Mouse (Mus musculus): ENCODE results near the gene Ehbp1l1. TPM values are rescaled to one million over a fixed set of nuclear protein-coding genes. Genes with fewer than 3 reads are reported as not detected.

The Ehbp1l1 gene
- polyA plus RNA-seq, 1 experiment, result 73.8 TPM

DNA sequence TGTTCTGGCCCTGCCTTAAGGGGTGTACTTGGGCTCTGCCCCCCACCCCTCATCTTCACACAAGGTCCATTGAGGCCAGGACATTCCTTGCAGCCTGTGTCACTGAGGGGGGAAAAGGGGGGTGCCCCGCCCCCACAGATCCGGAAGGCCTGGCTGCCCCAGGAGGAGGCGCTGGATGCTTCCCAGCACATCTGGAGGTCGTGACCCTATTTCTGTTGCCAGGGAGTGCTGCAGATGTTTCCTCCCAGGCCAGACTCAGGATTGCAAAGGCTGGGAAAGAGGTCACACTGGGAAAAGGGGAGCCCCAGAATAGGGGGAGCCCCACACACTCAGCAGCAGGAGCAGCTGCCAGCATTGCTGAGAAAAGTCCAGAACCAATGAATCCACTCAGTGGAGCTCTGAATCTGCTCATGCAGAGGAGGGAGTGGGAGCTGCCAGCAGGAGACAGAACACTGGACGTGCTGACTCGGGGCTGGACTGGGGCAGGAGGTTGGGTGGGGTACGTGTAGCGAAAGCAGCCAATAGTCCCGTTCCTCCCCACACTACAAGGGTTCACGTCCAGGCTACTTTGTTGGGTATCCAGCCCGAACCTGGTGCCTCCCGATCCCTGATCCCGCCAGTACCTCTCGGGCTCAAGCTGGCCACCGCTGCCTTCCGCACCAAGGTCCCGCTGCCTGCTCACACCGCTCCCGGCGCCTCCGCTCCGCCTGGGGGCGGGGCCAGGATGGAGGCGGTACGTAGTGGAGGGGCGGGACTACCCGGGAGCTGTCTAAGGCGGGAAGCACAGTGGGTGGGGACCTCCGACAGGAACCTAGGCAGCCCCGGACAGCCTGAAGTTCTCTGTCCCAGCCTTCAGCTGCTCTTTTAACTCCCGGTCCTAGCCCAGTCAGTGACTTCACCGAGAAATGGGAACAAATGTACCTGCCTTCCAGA is 62.9 kb downstream of the Ehbp1l1 start, which contains the start of gene Sipa1:
Sipa1 (minus strand) TSS at position 727 of the 933 bp plus-strand sequence.
- peak; percentile 96 for DNase-seq
- peaks cover 13% of the 10 kb centered on the region for H3K4me1 ChIP-seq (ENCODE audit: control insufficient read depth, insufficient read depth, low read length)
- peak within 1 kb of the TSS; percentile 88 for H3K4me3 ChIP-seq (replicated peaks; ENCODE audit: extremely low read depth, low read depth, low read length)
- TF ChIP-seq CTCF (IDR thresholded peaks at IDR 0.05; ENCODE audit: insufficient read depth, low read length), result no peak
- TF ChIP-seq POLR2A (IDR thresholded peaks at IDR 0.05; ENCODE audit: borderline replicate concordance, extremely low read depth, low read depth, low read length), result peak; percentile 96
- WGBS, result 3% methylated on average over 32 of the region's 32 CpGs

DNA sequence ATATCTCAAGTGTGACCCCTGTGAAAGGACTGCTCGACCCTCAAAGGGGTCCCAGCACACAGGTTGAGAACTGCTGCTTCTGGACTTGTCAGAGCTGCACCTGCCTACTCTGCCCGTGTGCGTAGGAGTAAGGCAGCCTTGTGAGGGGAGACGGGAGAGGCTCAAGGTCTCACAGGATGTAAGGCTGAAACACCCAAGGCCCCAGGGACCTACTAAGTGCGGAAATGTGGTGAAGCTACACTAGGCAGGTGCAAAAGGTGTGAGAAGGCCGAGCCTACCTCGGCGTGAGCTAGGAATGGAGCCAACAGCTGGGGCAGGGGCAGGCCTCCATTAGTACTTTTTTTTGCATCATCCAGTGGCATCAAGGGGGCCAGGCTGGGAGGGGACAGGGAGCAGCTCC is 63.8 kb downstream of the Ehbp1l1 start:
- DNase-seq, result no peak
- Histone ChIP-seq H3K4me1 (ENCODE audit: control insufficient read depth, insufficient read depth, low read length) (peaks cover 13% of the 10 kb centered on the region), H3K4me3 (replicated peaks; ENCODE audit: extremely low read depth, low read depth, low read length) (peak overlapping the region; percentile 88)
- TF ChIP-seq CTCF (IDR thresholded peaks at IDR 0.05; ENCODE audit: insufficient read depth, low read length) (no peak), POLR2A (IDR thresholded peaks at IDR 0.05; ENCODE audit: borderline replicate concordance, extremely low read depth, low read depth, low read length) (peak; percentile 26; the same call in 1 of the 2 replicates)
- 31% methylated on average over 8 of the region's 8 CpGs for WGBS

DNA sequence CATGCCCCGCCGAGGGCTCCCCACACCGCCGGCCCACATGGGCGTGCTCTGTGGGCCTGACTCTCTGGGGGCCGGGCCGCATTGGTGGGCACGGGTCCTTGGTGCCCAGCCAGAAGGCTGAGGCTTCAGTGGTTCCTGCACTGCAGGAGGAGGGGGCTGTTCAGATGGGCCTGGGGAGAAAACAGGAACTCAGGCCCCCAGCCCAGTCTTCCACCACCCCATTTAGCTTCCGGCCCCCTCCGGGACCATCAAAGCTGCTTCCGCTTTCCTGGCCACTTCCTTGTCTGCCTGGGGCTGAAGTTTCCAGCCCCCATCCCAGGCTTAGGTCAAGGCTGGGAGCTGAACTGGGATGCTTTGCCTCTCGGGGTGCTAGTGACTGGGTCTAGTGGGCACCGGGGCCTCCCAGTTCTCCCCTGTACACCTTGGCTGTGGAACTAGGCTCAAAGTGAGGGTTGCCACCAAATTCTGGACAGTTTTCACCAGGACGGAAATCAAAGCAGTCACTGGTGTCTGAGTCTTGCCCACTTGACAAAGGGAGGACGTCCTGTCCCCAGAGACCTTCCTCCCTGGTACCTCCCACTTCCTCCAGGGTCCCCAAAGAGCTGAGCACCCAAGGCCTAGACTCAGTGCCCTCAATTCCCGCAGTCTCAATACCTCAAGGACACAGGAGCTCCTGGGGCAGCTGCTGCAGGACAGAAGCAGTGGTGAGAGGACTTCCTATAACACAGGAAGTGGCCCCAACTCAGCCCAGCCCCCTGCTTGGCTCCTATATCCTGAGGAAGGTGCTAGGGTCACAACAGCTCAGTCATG is 65.0 kb downstream of the Ehbp1l1 start:
- WGBS, result 58% methylated on average over 16 of the region's 16 CpGs
- peak overlapping the region; percentile 63 for H3K4me3 ChIP-seq (replicated peaks; ENCODE audit: extremely low read depth, low read depth, low read length)
- H3K4me1 ChIP-seq (ENCODE audit: control insufficient read depth, insufficient read depth, low read length), result peaks cover 13% of the 10 kb centered on the region
- TF ChIP-seq POLR2A (IDR thresholded peaks at IDR 0.05; ENCODE audit: borderline replicate concordance, extremely low read depth, low read depth, low read length), result peak; percentile 81; the same call in 1 of the 2 replicates
- no peak for TF ChIP-seq CTCF (IDR thresholded peaks at IDR 0.05; ENCODE audit: insufficient read depth, low read length)
- peak; percentile 48 for DNase-seq

Other genes starting within 250 kb of the Ehbp1l1 start
- gene Mus81, start 237.9 kb downstream of the Ehbp1l1 start, polyA plus RNA-seq (2012; rRNA removed), result 50.3 and 53.0 TPM in 2 replicates
- gene Cfl1, start 235.9 kb downstream of the Ehbp1l1 start, polyA plus RNA-seq (2012; rRNA removed), result 439 and 568 TPM in 2 replicates
- 1.1 and 1.2 TPM in 2 replicates for gene 1700020D05Rik, start 222.5 kb downstream of the Ehbp1l1 start, polyA plus RNA-seq (2012; rRNA removed)
- 8.8 and 15.6 TPM in 2 replicates for gene Snx32, start 215.8 kb downstream of the Ehbp1l1 start, polyA plus RNA-seq (2012; rRNA removed)
- 2.3 and 11.2 TPM in 2 replicates for gene Ovol1, start 165.7 kb downstream of the Ehbp1l1 start, polyA plus RNA-seq (2012; rRNA removed)
- gene Ap5b1, start 158.3 kb downstream of the Ehbp1l1 start, polyA plus RNA-seq (2012; rRNA removed), result 14.5 and 15.3 TPM in 2 replicates
- gene Rnaseh2c, start 124.4 kb downstream of the Ehbp1l1 start, polyA plus RNA-seq (2012; rRNA removed), result 38.6 and 47.6 TPM in 2 replicates
- 72.5 and 75.7 TPM in 2 replicates for gene Kat5, start 116.1 kb downstream of the Ehbp1l1 start, polyA plus RNA-seq (2012; rRNA removed)
- gene Rela, start 88.8 kb downstream of the Ehbp1l1 start, polyA plus RNA-seq (2012; rRNA removed), result 118 and 120 TPM in 2 replicates
- 163 and 214 TPM in 2 replicates for gene Sipa1, start 62.6 kb downstream of the Ehbp1l1 start, polyA plus RNA-seq (2012; rRNA removed)
- 141 and 162 TPM in 2 replicates for gene Map3k11, start 37.6 kb downstream of the Ehbp1l1 start, polyA plus RNA-seq (2012; rRNA removed)
- gene Pcnx3, start 37.4 kb downstream of the Ehbp1l1 start, polyA plus RNA-seq (2012; rRNA removed), result 156 and 166 TPM in 2 replicates
- 2.0 and 4.6 TPM in 2 replicates for gene Kcnk7, start 21.9 kb downstream of the Ehbp1l1 start, polyA plus RNA-seq (2012; rRNA removed)
- gene Fam89b, start 3.3 kb upstream of the Ehbp1l1 start, polyA plus RNA-seq (2012; rRNA removed), result 231 and 234 TPM in 2 replicates
- gene Ltbp3, start 14.6 kb upstream of the Ehbp1l1 start, polyA plus RNA-seq (2012; rRNA removed), result 236 and 238 TPM in 2 replicates
- 113 and 116 TPM in 2 replicates for gene Scyl1, start 45.1 kb upstream of the Ehbp1l1 start, polyA plus RNA-seq (2012; rRNA removed)
- 32.1 and 37.8 TPM in 2 replicates for gene Frmd8, start 149.0 kb upstream of the Ehbp1l1 start, polyA plus RNA-seq (2012; rRNA removed)
- gene Slc25a45, start 151.5 kb upstream of the Ehbp1l1 start, polyA plus RNA-seq (2012; rRNA removed), result 24.5 and 26.0 TPM in 2 replicates
- 1.1 and 1.2 TPM in 2 replicates for gene Tigd3, start 167.8 kb upstream of the Ehbp1l1 start, polyA plus RNA-seq (2012; rRNA removed)
- gene Dpf2, start 186.7 kb upstream of the Ehbp1l1 start, polyA plus RNA-seq (2012; rRNA removed), result 87.1 and 103 TPM in 2 replicates
- gene Cdc42ep2, start 198.5 kb upstream of the Ehbp1l1 start, polyA plus RNA-seq (2012; rRNA removed), result 22.2 and 24.1 TPM in 2 replicates
- 30.5 and 32.7 TPM in 2 replicates for gene Pola2, start 237.9 kb upstream of the Ehbp1l1 start, polyA plus RNA-seq (2012; rRNA removed)

Data from lung, adult 2 months (tissue).